Mouse (Mus musculus): ENCODE data around the gene Sdhc.
"Not testable (repeated sequence)": the region's sequence is repeated elsewhere in the genome, so short reads cannot be mapped to it uniquely, and the experiment has no call there.

Gene Sdhc

GRCm38 (mm10) chr1:171078419-171078818, 72.0 kb downstream of the Sdhc start:
- DNase-seq, result not testable (repeated sequence)

- DNase-seq, result not testable (repeated sequence)
These were observed 72.4 kb downstream of the Sdhc start for GRCm38 (mm10) chr1:171077955-171078354.

GRCm38 (mm10) chr1:171077192-171077591, 73.2 kb downstream of the Sdhc start:
- DNase-seq, result not testable (repeated sequence)
